In the genomic region with DNA sequence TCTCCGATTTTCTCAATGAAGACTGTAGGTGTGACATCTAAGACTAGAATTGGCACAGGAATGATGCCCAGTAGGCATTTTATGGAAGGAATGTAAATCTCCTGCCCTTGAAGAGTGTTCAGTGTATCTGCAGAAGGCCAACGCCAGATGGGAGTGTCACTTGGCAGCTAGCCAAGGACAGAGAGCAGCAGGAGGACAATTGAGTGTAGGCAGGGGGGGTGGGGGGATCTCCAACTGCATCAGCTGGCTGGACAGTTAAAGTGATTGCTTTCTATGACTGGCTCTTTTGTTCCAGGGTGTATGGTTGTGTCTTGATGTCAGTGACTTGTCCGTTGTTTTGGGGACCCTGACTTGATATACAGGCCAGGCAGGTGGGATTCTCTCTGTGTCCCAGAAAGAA, we compare ENCODE assay signal across 7 mouse cellular contexts.
DNase-seq lines count a peak whose midpoint lies in the region; ATAC-seq and TF ChIP-seq lines count a peak whose summit lies in the region.

No protein-coding gene starts in this region.

- no peaks in the 10 kb centered on the region for H3K36me3 ChIP-seq in lung, embryonic 14.5 days (ENCODE audit: insufficient read depth)
- H3K36me3 ChIP-seq in embryonic facial prominence, embryonic 11.5 days (replicated peaks; ENCODE audit: control insufficient read depth, insufficient read depth, low read depth, low read length): no peaks in the 10 kb centered on the region
- H3K36me3 ChIP-seq in midbrain, embryonic 11.5 days (ENCODE audit: control insufficient read depth, insufficient read depth, low read length): no peaks in the 10 kb centered on the region

- H3K4me2 ChIP-seq in lung, embryonic 14.5 days: no peak overlapping the region
- no peak overlapping the region for H3K4me2 ChIP-seq in embryonic facial prominence, embryonic 11.5 days (ENCODE audit: low read depth, low read length)
- H3K4me2 ChIP-seq in midbrain, embryonic 11.5 days: no peak overlapping the region

- peak; percentile 56; the same call in 1 of the 2 replicates for ATAC-seq in lung, embryonic 14.5 days (ENCODE audit: insufficient read depth)
- ATAC-seq in embryonic facial prominence, embryonic 11.5 days (replicated peaks; ENCODE audit: insufficient number of reproducible peaks, low FRiP score, low TSS enrichment, low read depth): 0 out of 2 replicates have a peak, but pooled peaks have one; percentile 56
- ATAC-seq in midbrain, embryonic 11.5 days (ENCODE audit: low FRiP score): peak; percentile 88

- no peak overlapping the region for H3K4me3 ChIP-seq in lung, embryonic 14.5 days (ENCODE audit: low read depth, low read length)
- H3K4me3 ChIP-seq in embryonic facial prominence, embryonic 11.5 days (ENCODE audit: low read depth, low read length): no peak overlapping the region
- no peak overlapping the region for H3K4me3 ChIP-seq in midbrain, embryonic 11.5 days (ENCODE audit: low read depth, low read length)

- no peak overlapping the region for H3K9ac ChIP-seq in lung, embryonic 14.5 days
- H3K9ac ChIP-seq in embryonic facial prominence, embryonic 11.5 days (replicated peaks; ENCODE audit: low read length): no peak overlapping the region
- no peak overlapping the region for H3K9ac ChIP-seq in midbrain, embryonic 11.5 days (ENCODE audit: low read length)

- WGBS in lung, embryonic 14.5 days: 30% methylated on average over 3 of the region's 3 CpGs
- 47% methylated on average over 3 of the region's 3 CpGs for WGBS in embryonic facial prominence, embryonic 11.5 days
- WGBS in midbrain, embryonic 11.5 days: 60% methylated on average over 3 of the region's 3 CpGs

- no peaks in the 10 kb centered on the region for H3K4me1 ChIP-seq in lung, embryonic 14.5 days (ENCODE audit: insufficient read depth)
- H3K4me1 ChIP-seq in embryonic facial prominence, embryonic 11.5 days (ENCODE audit: control insufficient read depth, insufficient read depth, low read length): no peaks in the 10 kb centered on the region
- H3K4me1 ChIP-seq in midbrain, embryonic 11.5 days (ENCODE audit: control insufficient read depth, insufficient read depth, low read length): no peaks in the 10 kb centered on the region

- H3K9me3 ChIP-seq in lung, embryonic 14.5 days (ENCODE audit: low read depth, low read length): no peaks in the 10 kb centered on the region
- no peaks in the 10 kb centered on the region for H3K9me3 ChIP-seq in embryonic facial prominence, embryonic 11.5 days (replicated peaks; ENCODE audit: control insufficient read depth, low read length)
- no peaks in the 10 kb centered on the region for H3K9me3 ChIP-seq in midbrain, embryonic 11.5 days (ENCODE audit: control insufficient read depth, low read length)

- no peak for TF ChIP-seq CTCF in lung, embryonic 14.5 days (IDR thresholded peaks at IDR 0.05; ENCODE audit: low read depth)

- DNase-seq in lung, embryonic 14.5 days: peak; percentile 65
- no peak for DNase-seq in lung, adult 18-20 months
- DNase-seq in brain, adult 2 months (ENCODE audit: low read depth, low spot score): peak; percentile 71
- peak; percentile 14 for DNase-seq in embryonic facial prominence, embryonic 11.5 days (ENCODE audit: low spot score)
- DNase-seq in midbrain, embryonic 11.5 days (ENCODE audit: low spot score, missing footprints): peak; percentile 82
- no peak for DNase-seq in frontal cortex, postnatal 10 days (ENCODE audit: low spot score in 2 of 2)
- no peak for DNase-seq in B cell, adult 2 months

- H3K27ac ChIP-seq in lung, embryonic 14.5 days (ENCODE audit: low read depth): no peak overlapping the region
- H3K27ac ChIP-seq in embryonic facial prominence, embryonic 11.5 days (replicated peaks; ENCODE audit: low read depth, low read length): no peak overlapping the region
- no peak overlapping the region for H3K27ac ChIP-seq in midbrain, embryonic 11.5 days (ENCODE audit: low read depth, low read length)

- no peaks in the 10 kb centered on the region for H3K27me3 ChIP-seq in lung, embryonic 14.5 days (ENCODE audit: insufficient read depth, low read length)
- no peaks in the 10 kb centered on the region for H3K27me3 ChIP-seq in embryonic facial prominence, embryonic 11.5 days (ENCODE audit: control insufficient read depth, insufficient read depth, low read length)
- H3K27me3 ChIP-seq in midbrain, embryonic 11.5 days (ENCODE audit: control insufficient read depth, insufficient read depth, low read length): no peaks in the 10 kb centered on the region

Comparison
In these comparisons a context has a peak if more than half of its experiments do, and no peak if none do; other contexts are left out.
1. DNase-seq: peak in lung, embryonic 14.5 days (single experiment), brain, adult 2 months (single experiment), embryonic facial prominence, embryonic 11.5 days (single experiment) and midbrain, embryonic 11.5 days (single experiment); none in lung, adult 18-20 months (0 of 2), frontal cortex, postnatal 10 days (0 of 2) and B cell, adult 2 months (0 of 2).
2. Peak in every context shown above with its lines, with median percentiles within 50 percentile points of each other: ATAC-seq.